Mouse (Mus musculus) ZHBTc4 (cell line): ENCODE results near the gene Sh2d4b.

Source experiments
- DNase-seq: peaks from one replicate; pipeline ENCODE4 v3.0.0-alpha.2; 2011; ENCODE audit warnings: low read depth, low spot score

Gene Sh2d4b

DNA sequence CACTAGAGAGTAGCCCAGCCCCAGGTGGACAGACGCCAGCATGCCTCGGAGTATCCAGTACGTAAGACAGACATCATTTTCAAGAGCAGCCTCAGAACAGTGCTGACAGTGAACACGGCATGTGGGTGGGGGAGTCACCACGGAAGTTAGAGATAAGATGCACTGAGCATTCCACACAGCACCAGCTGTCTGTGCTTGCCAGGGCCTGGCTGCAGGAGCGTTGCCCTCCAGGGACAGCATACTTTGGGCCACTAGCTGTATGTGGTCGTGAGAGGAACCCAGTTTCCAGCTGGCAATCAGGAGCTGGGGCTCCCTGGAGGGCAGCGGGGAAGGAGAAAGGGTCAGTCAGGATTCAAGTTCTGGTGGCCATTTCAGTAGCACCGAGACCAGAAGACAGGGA, 13.7 kb upstream of the Sh2d4b start:
- no peak for DNase-seq

DNA sequence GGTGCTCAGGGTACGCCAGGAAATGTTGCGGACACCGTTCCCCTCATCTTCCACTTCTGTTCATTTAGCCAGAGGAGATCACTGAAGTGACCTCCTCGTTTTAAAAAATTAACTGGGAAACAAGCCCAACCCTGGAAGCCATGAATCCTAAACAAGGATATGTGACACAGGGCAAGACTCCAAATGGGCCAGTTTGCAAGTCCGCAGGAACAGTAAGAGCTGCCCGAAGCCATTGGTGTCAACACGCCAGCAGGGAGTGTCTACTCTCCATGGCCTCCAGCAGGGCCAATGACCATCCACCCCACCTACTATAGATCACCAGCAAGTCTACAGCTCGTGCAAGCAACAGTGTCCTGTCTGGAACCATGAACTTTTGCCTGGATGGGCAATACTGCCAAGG, 12.7 kb upstream of the Sh2d4b start:
- DNase-seq: no peak

DNA sequence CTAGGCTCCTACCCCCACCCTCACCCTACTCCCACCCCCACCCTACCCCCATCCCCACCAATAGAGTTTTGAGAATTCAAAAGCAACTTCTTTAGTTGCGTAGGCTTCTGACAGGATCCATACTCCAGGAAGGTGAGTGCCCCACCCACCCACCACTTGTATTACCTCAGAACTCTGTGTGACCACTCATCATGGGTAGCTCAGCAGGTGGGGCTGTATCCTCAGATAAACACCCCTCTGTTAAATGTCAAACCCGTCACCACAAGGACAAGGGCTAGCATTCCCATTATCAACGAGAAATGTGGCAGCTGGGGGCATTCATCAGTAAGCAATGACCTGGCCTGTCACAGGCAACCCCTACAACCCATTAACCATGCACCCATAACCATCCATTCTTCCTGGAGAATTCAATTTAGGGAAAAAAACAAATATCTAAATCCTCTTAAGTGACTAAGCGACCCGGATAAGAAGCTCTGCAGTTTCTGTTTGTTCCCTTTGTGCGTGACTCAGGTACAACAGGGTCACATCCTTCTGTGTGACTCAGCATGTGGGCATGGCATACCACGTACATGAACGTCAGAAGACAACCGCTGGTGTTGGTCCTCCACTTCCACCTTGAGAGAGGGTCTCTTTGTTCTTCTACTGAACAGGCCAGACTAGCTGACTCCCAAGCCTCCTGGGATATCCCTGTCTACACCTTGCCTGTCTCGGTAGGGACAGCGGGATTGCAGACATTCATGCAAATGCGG, 9.4 kb upstream of the Sh2d4b start:
- DNase-seq: peak; percentile 42

DNA sequence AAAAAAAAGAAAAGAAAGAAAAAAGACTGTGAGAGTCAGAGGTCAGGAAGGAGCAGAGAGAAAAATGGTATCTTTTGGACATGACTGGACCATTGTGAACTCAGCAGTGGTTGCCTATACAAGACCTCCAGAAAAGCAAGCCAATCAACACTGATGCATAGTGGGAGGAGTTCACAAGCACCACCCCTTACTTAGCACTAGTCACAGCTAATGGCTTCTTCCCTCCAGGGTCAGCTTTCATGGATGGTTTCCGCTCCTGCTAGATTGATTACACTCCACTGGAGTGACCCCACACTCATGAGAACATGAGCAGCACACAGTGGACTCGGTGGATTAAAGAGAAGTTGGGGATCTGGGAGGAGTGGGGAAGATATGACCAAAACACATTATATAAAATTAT, 7.2 kb upstream of the Sh2d4b start:
- no peak for DNase-seq

DNA sequence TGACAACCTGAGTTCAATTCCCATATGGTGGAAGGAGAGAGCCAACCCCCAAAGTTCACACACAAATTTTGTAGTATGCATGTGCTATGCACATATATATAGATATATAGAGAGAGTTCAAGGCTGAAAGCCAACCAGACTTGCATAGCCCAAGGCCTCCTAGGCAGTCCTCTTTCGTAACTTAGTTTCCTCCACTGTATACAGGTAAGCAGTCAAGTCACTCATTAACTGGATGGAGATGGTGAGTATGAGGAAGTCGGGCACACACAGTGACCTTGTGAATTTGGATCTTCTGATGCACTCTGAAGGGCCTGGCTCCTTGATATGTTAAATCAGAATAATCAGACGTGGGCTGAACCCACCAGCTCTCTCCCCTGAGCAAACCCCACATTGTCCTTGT, 4.8 kb upstream of the Sh2d4b start:
- DNase-seq: peak; percentile 68

DNA sequence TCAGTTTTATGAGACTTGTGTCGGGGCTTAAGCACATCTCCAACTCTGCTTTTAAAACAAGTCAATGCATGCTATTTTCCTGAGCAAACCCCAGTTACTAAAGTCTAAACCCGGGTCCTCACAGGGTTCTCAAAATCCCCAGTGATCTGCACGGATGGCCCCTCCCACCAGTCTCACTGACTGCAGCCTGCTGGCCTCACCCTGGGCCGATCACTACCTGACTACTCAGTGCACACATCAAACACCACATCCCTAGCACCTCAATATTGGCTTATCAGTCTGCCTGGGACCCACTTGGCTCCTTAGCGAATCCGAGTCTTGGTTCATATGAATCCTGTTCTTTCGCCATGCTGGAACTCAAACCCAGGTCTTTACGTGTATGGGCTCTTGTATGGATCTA, 2.6 kb upstream of the Sh2d4b start:
- DNase-seq: no peak

DNA sequence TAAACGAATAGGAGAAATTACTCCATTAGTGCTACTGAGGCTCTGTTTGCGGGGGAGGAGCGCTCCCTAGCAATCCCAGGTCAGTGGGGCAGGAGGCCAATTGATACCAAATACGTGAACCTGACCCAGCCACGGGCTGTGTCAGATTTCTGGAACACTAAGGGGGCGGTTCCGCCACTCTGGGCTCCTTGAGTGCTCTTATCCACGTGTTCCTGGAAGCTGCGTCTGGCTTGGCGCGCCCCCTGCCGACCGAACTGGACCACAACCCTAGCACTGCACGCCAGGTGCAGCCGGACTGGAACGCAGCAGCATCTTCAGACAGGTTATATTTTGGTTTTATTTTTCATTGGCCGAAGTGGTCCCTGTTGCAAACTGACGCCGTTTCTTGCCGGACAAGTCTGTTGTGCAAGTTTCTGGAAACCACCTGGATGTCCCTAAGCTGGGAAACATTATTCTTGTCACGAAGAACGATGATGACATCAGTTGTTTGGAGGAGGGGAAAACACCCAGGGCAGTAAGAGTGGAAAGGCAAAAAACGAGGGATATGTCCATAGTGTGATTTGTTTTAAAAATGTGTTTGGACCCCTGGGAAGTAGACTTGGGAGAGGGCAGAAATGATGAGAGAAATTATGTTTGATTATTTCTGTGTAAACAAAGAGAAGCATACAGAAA, 1.6 kb upstream of the Sh2d4b start:
- DNase-seq: peak; percentile 95

DNA sequence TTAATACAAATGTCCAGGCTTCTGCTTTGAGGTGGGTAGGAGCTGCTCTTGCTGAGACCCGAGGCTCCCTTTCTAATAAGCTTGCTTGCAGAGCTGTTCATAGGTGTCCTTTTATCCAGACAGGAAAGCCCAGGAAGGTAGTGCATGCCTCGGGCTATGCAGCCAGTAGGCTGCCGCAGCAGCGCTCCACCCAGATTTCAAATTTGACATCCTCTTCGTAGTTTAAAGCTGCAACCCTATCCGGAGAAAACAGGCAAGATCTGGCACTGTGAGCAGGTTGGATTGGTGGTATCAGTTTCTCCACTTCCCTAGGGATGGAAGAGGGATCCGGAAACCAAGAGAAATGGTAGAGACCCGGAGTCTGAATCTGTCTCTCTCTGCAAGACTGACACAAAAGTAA, 818 bp upstream of the Sh2d4b start:
- DNase-seq: peak; percentile 78

DNA sequence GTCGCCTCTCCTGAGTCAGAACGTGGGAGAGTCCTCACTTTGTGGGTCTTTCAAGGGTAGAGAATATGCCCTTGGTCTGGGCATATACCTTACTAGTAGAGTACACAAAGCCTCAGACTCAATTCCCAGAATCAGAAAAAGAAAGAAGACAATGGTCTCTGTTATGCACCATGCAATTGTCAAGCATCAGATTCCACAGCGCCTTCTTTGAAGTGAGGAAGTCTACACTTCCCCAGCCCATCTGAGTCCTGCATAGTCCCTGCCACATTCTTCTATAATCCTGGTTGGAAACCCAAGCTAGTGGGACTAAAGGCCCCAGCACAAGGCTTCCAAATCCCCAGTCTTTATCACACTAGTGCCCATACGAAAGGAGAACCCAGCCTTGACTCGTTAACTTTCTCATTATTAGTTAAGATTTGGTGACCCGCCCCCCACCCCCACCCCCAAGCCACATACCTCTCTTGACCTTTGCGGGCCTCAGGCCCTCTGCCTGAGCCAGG, 690 bp downstream of the Sh2d4b start:
- DNase-seq: peak; percentile 93

DNA sequence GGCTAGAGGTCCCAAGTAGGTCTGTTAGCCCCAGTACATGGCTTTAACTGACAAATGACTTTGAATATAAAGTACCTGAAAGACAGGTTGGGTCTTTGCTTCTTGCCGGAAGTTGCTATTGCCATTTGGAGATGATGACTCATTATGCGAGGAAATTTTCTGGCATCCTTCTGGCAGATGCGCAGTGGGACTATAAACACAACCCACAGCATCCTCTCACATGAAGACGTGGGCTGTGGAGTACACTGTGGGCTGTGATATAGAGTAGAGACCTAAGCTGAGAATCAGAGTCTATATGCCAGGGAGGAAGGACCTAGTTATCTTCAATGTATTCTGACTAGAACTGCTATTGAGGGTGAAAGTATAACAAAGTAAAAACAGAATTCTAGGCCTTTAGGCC, 1.6 kb downstream of the Sh2d4b start:
- DNase-seq: peak; percentile 69

DNA sequence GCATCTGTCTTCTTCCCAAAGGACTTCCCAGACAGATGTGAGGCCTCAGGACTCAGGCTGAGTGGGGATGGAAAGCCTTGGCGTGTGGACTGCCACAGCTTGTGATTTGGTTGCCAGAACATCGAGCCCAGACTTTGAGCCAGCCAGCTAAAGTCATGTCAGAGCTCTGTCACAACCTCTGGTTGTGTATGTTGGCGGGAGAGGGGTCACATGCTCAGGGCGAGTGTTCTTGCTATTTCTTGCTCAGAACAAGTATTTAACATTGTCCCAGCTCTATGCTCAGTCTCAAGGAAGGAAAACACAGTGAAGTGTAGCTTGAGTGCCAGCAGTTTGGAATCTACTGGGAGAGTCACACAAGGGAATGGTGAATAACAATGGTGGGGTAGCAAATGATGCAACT, 3.4 kb downstream of the Sh2d4b start:
- no peak for DNase-seq

DNA sequence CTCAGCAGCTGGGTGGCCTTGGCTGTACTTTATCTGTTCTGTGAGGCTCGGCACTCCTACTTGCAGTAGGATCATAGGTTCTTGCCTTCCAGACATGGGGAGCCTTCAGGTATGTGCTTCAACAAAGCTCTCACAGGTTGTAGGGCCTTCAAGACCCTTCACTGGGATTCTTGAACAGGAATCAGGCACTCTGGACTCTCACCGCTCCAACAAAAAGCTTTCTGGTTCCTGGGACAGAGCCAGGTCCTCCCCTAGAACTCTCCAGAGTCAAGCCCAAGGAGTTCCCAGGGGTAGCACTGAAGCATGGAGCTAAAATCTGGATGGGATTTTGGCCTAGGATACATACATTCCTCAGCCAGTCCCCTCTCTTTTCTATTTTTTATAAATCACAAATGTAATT, 3.9 kb downstream of the Sh2d4b start:
- no peak for DNase-seq

DNA sequence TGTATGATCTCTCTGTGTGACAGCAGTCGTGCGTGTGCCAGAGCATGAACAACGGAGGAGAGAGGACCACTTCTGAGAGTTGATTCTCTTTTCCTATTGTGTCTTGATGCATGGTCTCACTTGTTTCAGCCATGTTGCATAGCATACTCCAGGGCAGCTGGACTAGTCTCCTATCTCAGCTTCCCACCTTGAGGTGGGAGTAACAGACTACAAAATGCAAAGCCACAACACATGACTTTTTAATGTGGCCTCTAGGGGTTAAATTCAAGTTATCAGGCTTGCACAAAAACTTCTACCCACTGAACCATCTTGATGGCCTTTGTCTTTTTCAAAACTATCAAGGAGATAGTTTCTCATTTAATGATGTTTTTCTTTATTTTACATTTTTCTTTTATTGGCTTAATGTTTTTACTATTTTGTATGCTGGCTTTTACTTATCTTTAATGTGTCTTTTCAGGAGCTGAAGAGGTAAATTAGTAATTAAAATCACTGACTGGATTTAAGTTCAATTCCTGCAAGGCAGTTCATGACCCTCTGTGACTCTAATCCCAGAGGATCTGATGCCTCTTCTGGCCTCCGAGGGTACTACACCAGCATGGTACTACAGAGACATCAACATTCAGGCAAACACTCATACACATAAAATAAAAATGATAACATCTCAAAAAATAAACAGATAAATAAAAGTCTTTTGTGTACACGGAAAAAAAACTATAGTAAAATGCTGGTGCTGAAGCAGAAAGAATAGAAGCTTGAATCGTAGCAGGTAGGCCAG, 6.5 kb downstream of the Sh2d4b start:
- peak; percentile 66 for DNase-seq

DNA sequence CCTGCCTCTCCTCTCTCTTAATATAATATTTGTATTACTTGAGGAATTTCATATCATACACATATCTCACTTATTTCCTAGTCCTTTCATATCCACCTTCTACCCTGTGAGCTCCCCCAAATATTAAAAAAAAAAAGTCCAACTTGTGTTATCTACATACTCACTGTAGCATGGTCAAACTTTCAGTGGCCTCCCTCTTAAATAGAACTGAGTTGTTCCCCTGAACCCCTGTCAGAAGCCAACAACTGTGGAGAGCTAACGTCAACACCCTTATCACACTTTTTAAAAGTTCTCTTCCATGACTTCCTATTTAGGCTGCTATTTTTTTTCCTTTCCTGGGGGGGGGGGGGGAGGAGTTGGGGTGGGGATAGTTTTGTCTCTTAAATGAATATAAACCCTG, 7.3 kb downstream of the Sh2d4b start:
- DNase-seq: no peak

DNA sequence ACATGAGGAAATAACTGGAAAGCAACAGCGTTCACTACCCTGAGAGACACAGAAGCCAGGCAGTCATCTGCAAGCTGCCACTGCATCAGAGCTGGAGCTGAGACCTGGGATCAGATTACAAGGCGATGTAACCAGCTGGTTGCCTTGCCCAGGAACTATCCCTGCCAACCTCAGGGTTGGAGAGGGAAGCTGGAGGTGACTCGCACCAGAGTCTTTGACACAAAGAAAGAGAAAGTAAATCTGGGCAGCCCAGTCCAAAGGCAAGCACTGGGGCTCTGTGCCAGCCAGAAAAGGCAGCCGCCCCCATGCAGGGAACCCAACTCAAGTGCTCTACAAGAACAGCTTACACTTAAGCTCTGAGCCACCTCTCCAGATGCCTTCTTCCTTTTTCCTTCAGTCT, 7.8 kb downstream of the Sh2d4b start:
- DNase-seq: no peak

DNA sequence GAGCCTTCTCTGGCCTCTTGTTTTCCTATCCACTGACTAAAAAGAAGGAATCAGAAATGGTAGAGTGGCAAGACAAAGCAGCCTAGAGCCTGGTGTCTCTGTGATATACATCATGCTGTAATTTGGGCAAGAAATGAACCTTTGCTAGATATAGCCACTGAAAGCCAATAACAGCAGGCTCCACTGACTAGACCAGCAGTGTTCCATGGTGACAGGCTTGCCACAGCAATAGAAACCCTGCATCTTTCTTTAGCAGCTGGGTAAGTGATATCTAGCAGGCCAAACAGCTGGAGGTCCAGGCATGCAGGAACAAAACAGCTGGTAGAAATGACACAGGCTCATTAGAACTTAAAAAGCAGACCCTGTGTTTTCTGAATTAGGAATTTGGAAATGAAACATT, 18.5 kb downstream of the Sh2d4b start:
- no peak for DNase-seq

DNA sequence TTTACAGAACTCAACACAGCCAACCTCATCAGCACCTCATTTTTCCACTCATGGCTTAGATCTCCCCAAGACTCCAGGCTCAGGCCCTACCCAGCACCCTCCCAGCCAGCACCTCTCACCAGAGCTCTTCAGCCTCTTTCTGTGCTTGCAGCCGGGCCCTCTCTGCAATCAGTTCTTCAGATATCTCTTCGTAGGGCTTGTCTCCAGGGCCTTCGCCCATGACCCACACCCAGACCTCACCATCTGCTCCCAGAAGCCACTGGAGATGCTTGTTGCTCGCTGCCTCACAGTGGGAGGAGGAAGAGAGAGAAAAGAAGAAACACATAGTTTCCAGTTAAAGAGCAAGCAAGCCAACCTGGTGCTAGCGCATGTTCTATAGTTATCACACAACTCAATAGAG, 19.1 kb downstream of the Sh2d4b start:
- no peak for DNase-seq

DNA sequence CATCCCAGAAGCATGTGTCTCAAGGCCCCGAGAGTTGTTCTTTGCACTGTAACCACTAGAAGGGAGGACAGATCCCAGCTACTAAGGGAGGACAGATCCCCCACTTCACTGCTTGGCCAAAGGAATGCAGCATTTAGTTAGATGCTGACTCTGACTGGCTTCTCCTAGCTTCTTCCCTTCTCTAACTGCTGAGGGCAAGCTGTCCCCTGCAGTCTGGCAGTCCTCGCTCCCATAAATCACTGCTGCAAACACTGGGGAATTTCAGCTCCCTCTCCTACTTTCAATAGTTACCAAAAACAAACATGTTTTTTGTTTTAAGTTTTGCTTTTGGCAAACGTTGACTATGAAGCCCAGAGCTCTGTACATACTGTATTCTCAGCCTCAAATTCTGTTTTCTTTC, 22.5 kb downstream of the Sh2d4b start:
- DNase-seq: no peak

DNA sequence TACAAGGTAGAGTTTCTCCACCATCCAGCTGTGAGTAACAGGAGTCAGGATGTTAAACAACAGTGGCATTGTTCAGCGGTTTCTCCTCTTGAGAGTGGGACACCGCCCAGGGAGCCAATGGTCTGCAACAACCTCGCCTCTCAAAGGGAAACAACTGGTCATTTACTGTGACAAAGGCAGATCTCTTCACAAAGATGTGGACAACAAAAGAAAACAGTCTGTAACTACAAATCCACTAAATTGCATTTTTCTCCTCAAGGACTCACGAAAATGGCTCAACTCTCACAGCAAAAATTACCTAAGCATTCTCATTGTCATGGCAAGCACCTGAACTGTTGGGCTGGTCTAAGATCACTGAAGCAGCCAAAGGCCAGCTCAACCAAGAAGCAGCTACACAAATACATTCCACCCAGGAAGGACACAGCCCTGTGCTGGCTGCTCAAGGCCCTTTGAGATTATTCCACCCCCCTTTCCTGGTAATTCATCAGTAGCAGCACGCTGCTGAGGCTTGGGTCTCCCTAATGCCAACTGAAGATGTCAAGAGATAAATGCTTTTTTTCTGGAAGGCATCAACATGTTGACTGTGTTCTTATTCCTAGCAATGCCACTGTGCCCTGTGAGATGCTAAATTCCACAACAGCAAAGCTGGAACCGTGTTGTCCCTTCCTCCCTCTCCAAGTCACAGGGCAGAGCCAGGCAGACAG, 28.1 kb downstream of the Sh2d4b start:
- DNase-seq: peak; percentile 97

DNA sequence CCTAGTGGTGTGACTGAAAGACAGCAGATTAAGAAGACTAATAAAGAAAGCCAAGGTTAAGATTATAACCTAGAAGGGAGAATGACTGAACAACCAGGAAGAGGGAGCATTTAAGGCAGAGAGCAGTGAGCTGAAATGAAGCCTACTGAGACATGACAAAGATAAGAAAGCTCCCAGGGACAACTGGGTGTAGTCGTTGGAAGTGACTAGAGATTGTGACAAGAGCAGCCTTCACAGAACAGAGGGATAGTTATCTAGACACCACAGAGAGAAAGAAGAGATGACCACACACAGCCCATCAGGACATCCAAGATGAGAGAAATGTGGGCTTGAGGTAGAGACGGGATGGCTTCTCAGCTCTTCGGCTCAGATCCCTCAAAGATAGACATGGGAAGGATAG, 29.4 kb downstream of the Sh2d4b start:
- no peak for DNase-seq

DNA sequence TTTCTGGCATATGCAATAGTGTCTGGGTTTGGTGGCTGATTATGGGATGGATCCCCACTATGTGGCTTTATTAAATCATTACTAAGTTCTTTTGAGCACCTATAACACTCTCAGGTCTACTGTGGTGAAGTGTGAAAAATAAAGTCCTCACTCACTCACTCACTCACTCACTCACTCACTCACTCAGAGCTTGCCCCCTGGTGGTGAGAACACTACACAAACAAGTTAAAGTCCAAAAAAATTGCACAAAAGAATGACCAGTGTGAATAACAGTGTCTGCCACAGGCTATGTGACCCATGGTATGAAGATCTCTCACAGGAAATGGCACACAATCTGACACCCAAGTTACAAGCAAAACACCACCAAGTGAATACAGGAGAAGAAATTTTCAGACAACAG, 30.0 kb downstream of the Sh2d4b start:
- peak; percentile 51 for DNase-seq

DNA sequence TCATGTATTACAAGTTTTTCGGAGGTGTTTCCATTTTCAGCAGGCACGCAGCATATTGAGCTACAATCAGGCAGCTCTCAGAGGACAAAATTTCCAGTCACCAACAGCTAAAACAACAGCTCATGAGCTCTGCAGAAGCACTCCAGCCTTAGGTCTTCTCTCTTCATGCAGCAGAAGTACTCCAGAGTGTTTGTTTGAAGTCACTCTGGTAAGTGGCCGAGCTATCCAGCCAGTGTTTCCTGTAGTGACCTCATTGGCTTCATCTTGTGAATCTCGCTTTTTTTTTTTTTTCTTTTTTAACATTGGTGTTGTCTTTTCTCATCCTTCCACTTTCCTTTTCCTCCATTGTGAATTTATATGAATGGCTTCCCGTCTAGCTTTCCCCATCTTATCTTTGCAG, 40.1 kb downstream of the Sh2d4b start:
- no peak for DNase-seq
